Mouse (Mus musculus): ENCODE measurements at regions not wholly inside any gene's neighbourhood (a gene's known extent, or its start where the extent isn't known, plus 50 kb on each side); places are given as distances from the start of the nearest gene placed in this dataset.
"Not testable (repeated sequence)": the region's sequence is repeated elsewhere in the genome, so short reads cannot be mapped to it uniquely, and the experiment has no call there.

DNA sequence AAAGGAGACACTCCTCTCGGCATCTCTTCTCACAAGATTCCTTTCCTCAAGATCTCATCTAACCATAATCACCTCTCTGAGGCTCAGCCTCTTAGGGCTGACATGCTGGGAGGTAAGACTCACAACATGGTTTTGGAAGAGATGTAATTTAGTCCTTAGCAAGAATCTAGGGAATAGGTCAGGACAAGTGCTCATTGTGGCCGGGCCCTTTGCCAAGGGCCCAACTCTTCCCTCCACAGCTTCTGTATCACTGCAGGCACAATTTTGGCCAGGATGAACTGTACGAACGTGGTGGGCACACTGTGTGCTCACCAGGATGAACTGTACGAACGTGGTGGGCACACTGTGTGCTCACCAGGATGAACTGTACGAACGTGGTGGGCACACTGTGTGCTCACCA, 154.0 kb upstream of the Hs6st1 start:
- DNase-seq (ENCODE audit: low spot score in 2 of 2): not testable (repeated sequence)

GRCm38 (mm10) chr1:35915526-35915925, 152.7 kb upstream of the Hs6st1 start:
- no peak for DNase-seq (ENCODE audit: low spot score in 2 of 2)

DNA sequence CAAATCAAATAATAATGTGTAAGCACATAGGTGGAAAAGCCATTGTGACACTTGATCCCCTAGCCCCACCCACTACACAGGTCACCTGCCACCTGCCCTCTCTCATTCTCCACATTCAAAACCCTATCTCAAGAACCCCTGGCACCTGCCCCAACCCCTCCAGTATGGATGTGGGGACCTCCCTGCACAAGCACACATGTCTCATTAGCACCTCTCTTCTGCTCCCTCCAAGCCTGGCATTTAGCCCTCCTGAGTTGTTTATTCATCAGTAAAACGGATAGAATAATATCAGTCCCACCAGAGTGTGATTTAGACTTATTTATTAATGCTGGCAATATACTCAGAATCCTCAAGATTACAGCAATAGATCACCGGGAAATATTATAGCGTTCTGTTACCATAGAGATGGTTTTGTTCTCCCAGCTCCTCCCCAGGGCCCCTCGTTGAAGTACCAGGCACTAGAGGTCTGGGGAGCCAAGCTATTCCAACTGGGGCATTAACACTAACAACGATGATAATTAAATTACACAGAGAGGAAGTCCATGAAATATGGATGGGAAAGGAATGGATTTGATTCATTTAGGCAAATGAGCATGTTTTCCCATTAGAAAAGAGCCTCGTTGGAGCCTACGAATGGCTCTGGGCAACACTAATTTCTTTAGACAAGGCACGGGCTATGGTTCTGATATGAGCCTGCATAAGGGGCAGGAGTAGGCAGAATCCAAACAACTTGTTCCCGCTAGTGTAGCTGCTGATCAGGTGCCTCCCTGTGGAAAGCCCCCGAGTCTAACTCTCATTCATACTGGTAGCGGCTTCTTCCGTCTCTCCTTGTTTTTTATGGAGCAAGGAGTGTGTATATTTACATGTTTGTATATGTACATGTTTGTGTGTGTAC, 148.1 kb upstream of the Hs6st1 start:
- DNase-seq (ENCODE audit: low spot score in 2 of 2): no peak

DNA sequence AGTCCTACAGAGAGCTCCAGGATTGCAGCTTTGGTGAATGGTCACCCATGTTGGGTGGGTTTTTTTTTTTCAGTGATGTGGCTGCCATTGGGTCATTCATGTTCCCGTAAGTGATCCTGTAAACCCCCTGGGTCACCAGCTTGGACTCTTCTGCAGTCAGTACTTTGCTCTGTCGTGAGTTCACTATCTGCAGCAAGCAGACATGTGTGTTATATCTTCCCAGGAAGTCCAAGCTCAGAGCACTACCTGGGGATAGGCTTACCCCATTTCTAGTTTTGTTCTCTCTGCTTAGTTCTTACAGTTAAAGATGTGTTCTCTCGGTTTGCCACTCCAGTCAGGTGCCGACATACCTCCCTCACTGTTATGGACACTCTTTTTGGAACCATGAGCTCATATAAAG, 143.4 kb upstream of the Hs6st1 start:
- no peak for DNase-seq (ENCODE audit: low spot score in 2 of 2)

DNA sequence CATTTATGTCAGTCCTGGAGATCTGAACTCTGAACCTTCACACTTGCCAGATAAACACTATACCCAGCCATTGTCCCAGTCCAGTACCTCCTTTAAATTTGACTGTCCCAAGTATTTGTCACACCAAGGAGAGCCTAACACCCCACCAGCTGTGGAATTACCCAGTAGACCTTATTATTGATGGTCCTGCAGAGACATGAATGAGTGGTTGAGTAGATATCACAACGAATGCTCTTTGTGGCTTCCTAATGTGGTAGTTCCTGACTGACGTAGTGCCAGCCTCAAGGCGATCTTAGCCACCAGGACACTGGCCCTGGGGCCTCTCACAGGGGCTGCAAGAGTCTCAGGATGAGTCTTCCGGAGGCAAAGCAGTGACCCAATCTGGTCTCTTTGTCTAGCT, 142.9 kb upstream of the Hs6st1 start:
- no peak for DNase-seq (ENCODE audit: low spot score in 2 of 2)

DNA sequence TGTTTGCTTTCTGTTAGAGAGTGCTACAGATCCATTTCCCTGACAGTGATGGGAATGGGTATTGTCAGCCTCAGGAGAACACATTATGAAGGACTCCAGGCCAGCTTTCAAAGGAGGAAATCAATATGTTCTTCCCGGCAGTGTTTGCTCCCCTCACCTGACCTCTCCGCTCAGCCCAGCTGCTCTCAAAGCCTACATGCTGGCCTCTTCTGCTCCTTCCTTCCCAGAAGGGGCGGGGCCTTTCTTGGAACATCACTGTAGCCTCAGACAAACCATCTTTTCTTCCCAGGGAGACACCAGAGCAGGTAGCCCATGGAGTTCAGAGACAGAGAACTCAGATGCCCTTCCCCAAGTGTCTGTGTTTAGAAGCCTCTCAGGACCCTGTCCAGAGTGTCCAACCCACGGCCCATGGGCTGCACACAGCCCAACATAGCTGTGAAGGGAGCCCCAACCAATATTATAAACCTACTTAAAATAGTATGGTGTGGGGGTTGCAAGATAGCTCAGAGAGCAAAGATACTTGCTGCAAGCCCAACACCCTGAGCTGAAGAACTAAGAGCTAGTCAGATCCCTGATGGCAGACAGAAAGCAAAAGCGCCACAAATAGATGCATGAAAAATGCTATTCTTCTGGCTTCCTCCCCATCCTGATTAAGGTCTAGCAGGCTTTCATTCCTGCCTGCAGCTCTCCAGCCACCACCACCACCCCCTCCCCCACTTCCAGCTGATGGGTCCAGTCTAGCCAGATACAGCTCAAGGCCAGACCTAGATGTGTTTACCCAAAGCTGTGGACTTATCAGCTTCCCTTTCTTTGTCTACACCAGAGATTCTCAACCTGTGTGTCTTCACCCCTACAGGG, 141.8 kb upstream of the Hs6st1 start:
- no peak for DNase-seq (ENCODE audit: low spot score in 2 of 2)

DNA sequence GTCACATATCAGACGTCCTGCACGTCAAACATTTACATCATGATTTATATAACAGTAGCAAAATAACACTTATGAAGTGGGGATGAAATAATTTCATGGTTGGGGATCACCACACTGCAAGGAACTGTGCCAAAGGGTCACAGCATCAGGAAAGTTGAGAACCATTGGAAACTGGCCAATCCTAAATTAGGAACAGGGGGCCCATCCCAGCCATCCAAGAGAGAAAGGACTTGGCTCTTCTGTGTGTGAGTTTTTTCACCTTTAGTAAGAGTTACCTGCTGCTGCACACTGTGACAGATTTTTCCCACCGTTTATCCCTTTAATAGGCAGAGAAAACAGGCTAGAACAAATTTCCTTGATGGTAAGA, 141.2 kb upstream of the Hs6st1 start:
- no peak for DNase-seq (ENCODE audit: low spot score in 2 of 2)

DNA sequence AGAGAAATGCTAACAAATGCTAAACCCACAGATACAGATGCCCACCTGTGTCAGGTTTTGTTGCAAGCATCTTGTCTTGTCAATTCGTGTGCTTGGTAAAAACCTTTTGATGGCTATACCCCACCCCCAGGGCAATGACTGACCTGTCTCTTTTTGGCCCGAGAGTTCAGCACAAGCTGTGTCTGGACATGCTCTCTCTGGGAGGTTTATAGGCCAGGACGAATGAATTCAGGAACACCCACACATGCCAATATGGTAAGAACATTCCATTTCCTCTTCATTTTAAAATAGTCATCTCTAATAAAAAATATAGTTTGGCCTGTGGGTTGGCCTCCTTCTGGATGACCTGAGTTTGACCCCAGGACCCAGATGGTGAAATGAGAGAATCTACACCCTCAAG, 137.8 kb upstream of the Hs6st1 start:
- no peak for DNase-seq (ENCODE audit: low spot score in 2 of 2)

- no peak for DNase-seq (ENCODE audit: low spot score in 2 of 2)
Measured at GRCm38 (mm10) chr1:35931056-35931455, 137.1 kb upstream of the Hs6st1 start.

DNA sequence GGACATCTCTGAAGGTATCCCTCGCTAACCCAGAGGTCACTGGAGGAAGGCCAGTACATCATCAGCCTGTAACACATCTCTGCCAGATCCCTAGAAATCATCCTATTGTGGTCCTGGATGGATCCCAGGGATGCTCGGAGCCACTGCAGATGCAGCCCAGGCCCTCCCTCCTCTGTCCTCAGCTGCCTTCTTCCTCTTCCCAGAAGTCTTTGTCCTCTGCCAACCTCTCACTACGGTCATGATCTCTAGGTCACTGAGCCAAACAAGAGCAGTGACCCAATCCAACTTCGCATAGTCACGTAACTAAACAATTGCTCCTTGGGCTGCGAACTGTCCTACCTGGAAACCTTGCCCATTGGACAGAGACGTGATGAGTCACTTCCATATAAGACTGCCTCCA, 134.7 kb upstream of the Hs6st1 start:
- DNase-seq (ENCODE audit: low spot score in 2 of 2): no peak

GRCm38 (mm10) chr1:35935099-35935651, 133.0 kb upstream of the Hs6st1 start:
- no peak for DNase-seq (ENCODE audit: low spot score in 2 of 2)

DNA sequence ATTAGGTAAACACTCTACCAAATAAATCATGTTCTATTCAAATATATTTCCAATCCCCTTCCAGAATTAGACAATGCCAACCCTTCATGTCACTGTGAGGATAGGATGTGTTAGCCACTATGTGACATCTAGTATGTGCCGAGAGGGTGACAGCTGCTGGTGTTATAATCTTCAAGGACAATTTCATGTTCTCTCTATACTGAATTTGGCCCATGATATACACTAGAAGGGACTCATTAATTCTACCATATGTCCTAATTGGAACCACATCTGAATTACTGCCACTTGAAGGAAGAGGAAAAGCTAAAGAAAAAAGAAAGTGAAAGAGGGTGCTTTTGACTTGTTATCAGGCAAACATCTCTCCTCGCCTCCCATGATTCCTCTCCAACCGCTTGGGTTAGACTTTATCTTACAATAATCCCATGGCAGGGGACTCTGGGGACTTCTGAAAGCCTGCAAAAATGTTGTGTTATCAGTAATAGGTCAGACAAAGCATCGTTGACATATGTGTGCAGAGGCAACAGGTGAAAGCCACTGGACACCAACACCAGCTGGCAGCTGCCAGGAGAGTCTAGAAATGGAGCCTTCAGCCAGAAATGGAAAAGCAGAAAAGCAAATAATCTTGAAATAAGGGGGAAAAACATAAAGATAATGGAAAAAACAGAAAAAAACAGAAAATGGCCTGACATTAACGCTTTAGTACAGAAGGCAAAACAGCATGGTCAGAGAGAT, 131.7 kb upstream of the Hs6st1 start:
- DNase-seq (ENCODE audit: low spot score in 2 of 2): no peak

DNA sequence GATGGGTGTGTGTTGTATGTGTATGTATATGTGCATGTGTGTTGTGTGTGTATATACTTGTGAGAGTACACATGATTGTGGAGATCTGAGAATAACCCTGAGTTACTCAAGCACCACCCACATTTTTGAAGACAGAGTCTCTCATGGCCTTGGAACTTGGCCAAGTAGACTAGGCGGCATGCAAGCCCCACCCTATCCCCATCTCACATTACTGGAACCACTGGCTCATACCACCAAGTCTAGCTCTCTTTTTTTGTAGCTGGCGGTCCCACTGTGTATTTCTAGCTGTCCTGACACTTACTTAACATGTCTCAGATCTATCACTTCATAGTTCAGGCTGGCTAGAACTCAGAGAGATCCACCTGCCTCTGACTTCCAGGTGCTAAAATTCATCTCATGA, 128.0 kb upstream of the Hs6st1 start:
- no peak for DNase-seq (ENCODE audit: low spot score in 2 of 2)

GRCm38 (mm10) chr1:35941642-35942077, 126.5 kb upstream of the Hs6st1 start:
- no peak for DNase-seq (ENCODE audit: low spot score in 2 of 2)

GRCm38 (mm10) chr1:35942222-35942621, 126.0 kb upstream of the Hs6st1 start:
- DNase-seq (ENCODE audit: low spot score in 2 of 2): no peak

GRCm38 (mm10) chr1:35943800-35944199, 124.4 kb upstream of the Hs6st1 start:
- DNase-seq (ENCODE audit: low spot score in 2 of 2): no peak

DNA sequence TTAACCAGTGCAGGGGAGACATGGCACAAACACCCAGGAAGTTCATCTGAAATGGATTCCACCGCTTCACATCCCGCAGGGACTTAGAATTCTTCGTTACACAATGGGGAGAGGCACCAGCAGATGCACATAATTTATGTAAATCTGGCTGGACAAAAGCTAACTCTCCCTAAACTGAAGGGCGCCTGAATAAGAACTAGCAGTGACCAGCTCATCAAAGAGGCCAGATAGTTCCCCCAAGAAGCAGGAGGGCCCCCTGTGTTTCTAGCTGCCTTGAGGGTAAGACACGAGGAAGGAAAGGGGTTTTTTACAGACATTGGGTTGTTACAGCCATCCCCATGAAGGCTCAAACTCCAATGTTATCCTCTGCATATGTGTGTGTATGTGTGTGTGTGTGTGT, 123.8 kb upstream of the Hs6st1 start:
- DNase-seq (ENCODE audit: low spot score in 2 of 2): no peak

DNA sequence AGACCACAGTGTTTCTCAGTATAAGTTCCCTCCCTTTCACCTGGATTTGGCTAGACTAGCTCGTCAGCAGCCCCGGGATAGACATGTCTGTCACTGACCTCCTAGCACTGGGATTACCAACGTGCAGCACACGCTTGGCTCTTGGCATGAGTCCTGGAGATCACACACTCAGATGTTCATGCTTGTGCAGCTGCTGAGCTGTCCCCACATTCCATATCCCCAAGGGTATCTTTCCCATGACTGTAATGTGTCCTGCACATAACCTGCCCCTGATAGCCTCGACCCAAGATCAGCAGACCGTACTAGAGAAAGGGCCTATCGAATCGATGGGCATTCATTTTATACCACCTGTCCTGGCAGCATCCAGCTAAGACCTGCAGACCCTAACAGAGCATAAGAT, 123.4 kb upstream of the Hs6st1 start:
- DNase-seq (ENCODE audit: low spot score in 2 of 2): no peak

GRCm38 (mm10) chr1:35945596-35945995, 122.6 kb upstream of the Hs6st1 start:
- DNase-seq (ENCODE audit: low spot score in 2 of 2): no peak

DNA sequence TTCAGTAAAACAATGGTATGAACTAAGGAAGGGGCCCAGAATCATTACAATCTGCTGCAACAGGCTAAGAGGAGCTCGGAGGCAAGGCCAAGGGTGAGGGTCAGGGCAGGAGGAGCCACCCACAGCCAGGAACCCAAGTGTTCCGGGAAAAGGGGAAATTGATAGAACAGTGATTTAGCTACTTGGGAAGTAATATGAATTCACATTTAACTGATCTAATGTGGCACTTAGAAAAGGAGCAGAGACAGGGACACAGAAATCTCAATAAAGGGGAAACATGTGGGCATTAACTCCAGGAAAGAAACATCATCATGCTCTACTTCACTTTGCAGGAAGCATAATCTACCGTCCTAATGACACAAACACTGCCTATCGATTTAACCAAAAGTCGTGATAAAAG, 120.1 kb upstream of the Hs6st1 start:
- DNase-seq (ENCODE audit: low spot score in 2 of 2): no peak

DNA sequence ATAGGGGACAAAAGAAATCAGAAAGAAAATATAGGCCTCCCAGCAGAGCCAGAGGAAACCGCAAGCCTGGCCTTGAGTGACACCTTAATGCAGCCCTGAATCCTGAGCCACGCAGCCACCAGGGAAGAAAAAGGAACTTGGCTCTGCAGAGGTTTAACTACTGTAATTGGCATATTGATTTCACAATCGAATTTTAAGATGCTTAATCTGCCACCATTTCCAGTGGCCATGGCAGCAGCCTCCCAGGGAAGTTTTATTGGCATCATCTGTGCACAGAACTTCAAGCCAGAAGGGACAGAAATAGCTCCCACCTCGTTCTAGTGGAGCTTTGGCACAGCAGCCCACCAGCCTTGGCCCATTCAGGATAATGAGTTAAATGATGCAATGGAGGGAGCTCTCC, 117.1 kb upstream of the Hs6st1 start:
- no peak for DNase-seq (ENCODE audit: low spot score in 2 of 2)
